Mouse (Mus musculus): Measurements from ENCODE around the gene Rack1. TPM values are rescaled to one million over a fixed set of nuclear protein-coding genes. Genes with fewer than 3 reads are reported as not detected.
A peak's percentile ranks its signal among the peaks of the same experiment; 100 is the strongest.

Gene Rack1
- polyA plus RNA-seq, 1 experiment from 2014 or later = 994 TPM

DNA sequence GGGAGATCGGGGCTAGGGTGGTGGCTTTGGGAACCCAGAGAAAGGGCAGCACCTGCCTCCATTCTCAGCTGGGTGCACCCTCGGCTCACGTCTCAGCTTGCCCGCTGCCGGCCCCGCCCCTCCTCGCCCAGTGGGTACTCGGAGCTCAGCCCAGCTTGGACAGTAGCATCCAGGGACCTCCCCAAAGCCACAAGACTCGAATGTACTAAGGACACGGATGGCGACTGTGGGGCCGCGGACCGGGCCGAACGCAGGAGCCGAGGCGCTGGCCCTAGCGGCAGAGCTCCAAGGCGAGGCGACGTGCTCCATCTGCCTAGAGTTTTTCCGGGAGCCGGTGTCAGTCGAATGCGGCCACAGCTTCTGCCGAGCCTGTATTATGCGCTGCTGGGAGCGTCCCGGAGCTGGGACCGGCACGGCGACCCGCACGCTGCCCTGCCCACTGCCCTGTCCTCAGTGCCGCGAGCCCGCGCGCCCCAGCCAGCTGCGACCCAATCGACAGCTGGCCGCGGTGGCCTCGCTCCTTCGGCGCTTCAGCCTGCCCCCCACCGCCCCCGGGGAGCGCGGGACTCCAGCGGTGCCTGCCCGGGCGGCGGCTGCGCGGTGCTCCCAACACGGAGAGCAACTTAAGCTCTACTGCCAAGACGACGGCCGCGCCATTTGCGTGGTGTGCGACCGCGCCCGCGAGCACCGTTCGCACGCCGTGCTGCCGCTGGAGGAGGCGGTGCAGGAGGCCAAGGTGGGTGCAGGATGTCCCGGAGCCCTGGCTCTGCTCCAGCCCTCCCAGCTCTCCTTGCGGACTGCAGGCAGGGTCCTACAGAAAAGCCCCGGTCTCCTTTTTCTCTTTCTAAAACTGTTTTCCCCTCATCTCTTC, 37.4 kb downstream of the Rack1 start:
- Histone ChIP-seq H3K36me3 (ENCODE audit: control insufficient read depth, insufficient read depth, low read length) (no peaks in the 10 kb centered on the region), H3K27me3 (ENCODE audit: control insufficient read depth, insufficient read depth, low read length) (peaks cover 4% of the 10 kb centered on the region; the same call in 1 of the 2 replicates), H3K9me3 (ENCODE audit: control insufficient read depth, low read length) (no peaks in the 10 kb centered on the region), H3K9ac (ENCODE audit: low read depth, low read length) (peak overlapping the region; percentile 61), H3K4me2 (replicated peaks; ENCODE audit: low read depth, low read length) (peak overlapping the region; percentile 84), H3K27ac (ENCODE audit: low read depth, low read length) (no peak overlapping the region; the same call in 1 of the 2 replicates), H3K4me1 (ENCODE audit: control insufficient read depth, insufficient read depth, low read length) (peaks cover 3% of the 10 kb centered on the region; the same call in 1 of the 2 replicates), H3K4me3 (ENCODE audit: low read length) (peak overlapping the region; percentile 84)
- under 1% methylated on average over 77 of the region's 77 CpGs for WGBS
- peak; percentile 21 for ATAC-seq (ENCODE audit: low FRiP score, low TSS enrichment)

GRCm38 (mm10) chr11:48838181-48838797, 38.2 kb downstream of the Rack1 start:
- 1% methylated on average over 16 of the region's 16 CpGs for WGBS
- 0 out of 2 replicates have a peak, but pooled peaks have one; percentile 5 for ATAC-seq (ENCODE audit: low FRiP score, low TSS enrichment)
- Histone ChIP-seq H3K4me1 (ENCODE audit: control insufficient read depth, insufficient read depth, low read length) (peaks cover 3% of the 10 kb centered on the region; the same call in 1 of the 2 replicates), H3K27me3 (ENCODE audit: control insufficient read depth, insufficient read depth, low read length) (peaks cover 4% of the 10 kb centered on the region; the same call in 1 of the 2 replicates), H3K4me3 (ENCODE audit: low read length) (peak overlapping the region; percentile 84), H3K27ac (ENCODE audit: low read depth, low read length) (no peak overlapping the region; the same call in 1 of the 2 replicates), H3K9me3 (ENCODE audit: control insufficient read depth, low read length) (no peaks in the 10 kb centered on the region), H3K36me3 (ENCODE audit: control insufficient read depth, insufficient read depth, low read length) (no peaks in the 10 kb centered on the region), H3K9ac (ENCODE audit: low read depth, low read length) (peak overlapping the region; percentile 61), H3K4me2 (replicated peaks; ENCODE audit: low read depth, low read length) (peak overlapping the region; percentile 84)

GRCm38 (mm10) chr11:48838879-48839680, 38.9 kb downstream of the Rack1 start:
- H3K4me2 ChIP-seq (replicated peaks; ENCODE audit: low read depth, low read length) = peak overlapping the region; percentile 84; the same call in 1 of the 2 replicates
- whole genome bisulfite sequencing = 74% methylated on average over 10 of the region's 10 CpGs
- peaks cover 3% of the 10 kb centered on the region; the same call in 1 of the 2 replicates for H3K4me1 ChIP-seq (ENCODE audit: control insufficient read depth, insufficient read depth, low read length)
- peaks cover 4% of the 10 kb centered on the region; the same call in 1 of the 2 replicates for H3K27me3 ChIP-seq (ENCODE audit: control insufficient read depth, insufficient read depth, low read length)
- no peak overlapping the region for H3K27ac ChIP-seq (ENCODE audit: low read depth, low read length)
- H3K36me3 ChIP-seq (ENCODE audit: control insufficient read depth, insufficient read depth, low read length) = no peaks in the 10 kb centered on the region
- ATAC-seq (ENCODE audit: low FRiP score, low TSS enrichment) = no peak
- no peak overlapping the region for H3K9ac ChIP-seq (ENCODE audit: low read depth, low read length)
- H3K4me3 ChIP-seq (ENCODE audit: low read length) = no peak overlapping the region
- H3K9me3 ChIP-seq (ENCODE audit: control insufficient read depth, low read length) = no peaks in the 10 kb centered on the region

DNA sequence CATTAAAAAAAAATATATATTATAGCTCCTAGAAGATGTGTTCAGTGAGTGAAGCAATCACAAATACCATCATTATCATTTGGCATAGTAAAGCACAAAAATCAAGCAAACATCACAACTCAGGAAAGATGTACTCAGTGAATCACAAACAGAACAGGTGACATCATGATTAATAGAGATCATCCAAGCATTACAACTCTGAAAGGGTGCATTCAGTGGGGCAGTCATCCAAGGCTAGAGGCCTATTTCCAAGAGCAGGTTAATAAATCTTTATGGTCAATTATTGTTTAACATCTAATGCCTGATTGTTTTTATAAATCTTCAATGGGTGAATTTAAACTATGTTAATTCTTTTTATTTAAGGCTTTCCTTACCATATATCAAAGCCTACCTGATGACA, 40.7 kb downstream of the Rack1 start:
- Histone ChIP-seq H3K36me3 (ENCODE audit: control insufficient read depth, insufficient read depth, low read length) (no peaks in the 10 kb centered on the region), H3K9ac (ENCODE audit: low read depth, low read length) (no peak overlapping the region), H3K4me1 (ENCODE audit: control insufficient read depth, insufficient read depth, low read length) (peaks cover 3% of the 10 kb centered on the region; the same call in 1 of the 2 replicates), H3K27ac (ENCODE audit: low read depth, low read length) (no peak overlapping the region), H3K4me2 (replicated peaks; ENCODE audit: low read depth, low read length) (no peak overlapping the region), H3K27me3 (ENCODE audit: control insufficient read depth, insufficient read depth, low read length) (peaks cover 4% of the 10 kb centered on the region; the same call in 1 of the 2 replicates), H3K4me3 (ENCODE audit: low read length) (no peak overlapping the region), H3K9me3 (ENCODE audit: control insufficient read depth, low read length) (no peaks in the 10 kb centered on the region)
- ATAC-seq (ENCODE audit: low FRiP score, low TSS enrichment) = no peak

- H3K27me3 ChIP-seq (ENCODE audit: control insufficient read depth, insufficient read depth, low read length) = peaks cover 1% of the 10 kb centered on the region; the same call in 1 of the 2 replicates
- no peak overlapping the region for H3K4me2 ChIP-seq (replicated peaks; ENCODE audit: low read depth, low read length)
- H3K4me1 ChIP-seq (ENCODE audit: control insufficient read depth, insufficient read depth, low read length) = peaks cover 3% of the 10 kb centered on the region; the same call in 1 of the 2 replicates
- H3K9ac ChIP-seq (ENCODE audit: low read depth, low read length) = no peak overlapping the region
- no peak for ATAC-seq (ENCODE audit: low FRiP score, low TSS enrichment)
- no peaks in the 10 kb centered on the region for H3K9me3 ChIP-seq (ENCODE audit: control insufficient read depth, low read length)
- no peak overlapping the region for H3K27ac ChIP-seq (ENCODE audit: low read depth, low read length)
- no peaks in the 10 kb centered on the region for H3K36me3 ChIP-seq (ENCODE audit: control insufficient read depth, insufficient read depth, low read length)
- H3K4me3 ChIP-seq (ENCODE audit: low read length) = no peak overlapping the region
- WGBS = 70% methylated on average over 5 of the region's 5 CpGs
Observed at GRCm38 (mm10) chr11:48841213-48841612, 41.1 kb downstream of the Rack1 start.

DNA sequence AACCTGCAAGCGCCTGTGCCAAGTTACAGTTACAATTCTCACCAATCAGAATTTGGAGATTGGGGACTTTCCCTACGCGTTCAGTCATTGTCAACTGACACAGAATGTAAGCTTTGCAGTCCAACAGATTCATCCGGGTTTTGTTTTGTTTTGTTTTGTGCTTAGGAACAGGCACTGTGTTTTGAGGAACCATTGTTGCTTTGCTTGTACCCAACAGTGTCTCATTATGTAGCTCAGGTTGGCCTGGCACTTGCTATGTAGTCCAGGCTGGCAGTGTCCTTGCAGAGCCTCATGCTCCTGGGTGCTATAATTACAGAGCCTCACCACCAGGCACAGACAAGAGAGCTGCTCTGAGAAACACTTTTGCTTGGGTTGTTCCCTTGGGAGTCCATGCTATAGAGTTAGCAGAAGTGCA, 42.3 kb downstream of the Rack1 start:
- H3K9ac ChIP-seq (ENCODE audit: low read depth, low read length) = no peak overlapping the region
- H3K36me3 ChIP-seq (ENCODE audit: control insufficient read depth, insufficient read depth, low read length) = no peaks in the 10 kb centered on the region
- no peak overlapping the region for H3K4me3 ChIP-seq (ENCODE audit: low read length)
- peaks cover 3% of the 10 kb centered on the region; the same call in 1 of the 2 replicates for H3K4me1 ChIP-seq (ENCODE audit: control insufficient read depth, insufficient read depth, low read length)
- H3K27ac ChIP-seq (ENCODE audit: low read depth, low read length) = no peak overlapping the region
- no peak for ATAC-seq (ENCODE audit: low FRiP score, low TSS enrichment)
- H3K4me2 ChIP-seq (replicated peaks; ENCODE audit: low read depth, low read length) = no peak overlapping the region
- WGBS = 85% methylated on average over 4 of the region's 4 CpGs
- H3K27me3 ChIP-seq (ENCODE audit: control insufficient read depth, insufficient read depth, low read length) = no peaks in the 10 kb centered on the region
- no peaks in the 10 kb centered on the region for H3K9me3 ChIP-seq (ENCODE audit: control insufficient read depth, low read length)

GRCm38 (mm10) chr11:48843202-48843601, 43.1 kb downstream of the Rack1 start:
- Histone ChIP-seq H3K9ac (ENCODE audit: low read depth, low read length) (no peak overlapping the region), H3K4me3 (ENCODE audit: low read length) (no peak overlapping the region), H3K27ac (ENCODE audit: low read depth, low read length) (no peak overlapping the region), H3K9me3 (ENCODE audit: control insufficient read depth, low read length) (no peaks in the 10 kb centered on the region), H3K4me2 (replicated peaks; ENCODE audit: low read depth, low read length) (no peak overlapping the region), H3K36me3 (ENCODE audit: control insufficient read depth, insufficient read depth, low read length) (no peaks in the 10 kb centered on the region), H3K27me3 (ENCODE audit: control insufficient read depth, insufficient read depth, low read length) (no peaks in the 10 kb centered on the region), H3K4me1 (ENCODE audit: control insufficient read depth, insufficient read depth, low read length) (peaks cover 3% of the 10 kb centered on the region; the same call in 1 of the 2 replicates)
- ATAC-seq (ENCODE audit: low FRiP score, low TSS enrichment) = no peak
- WGBS = 84% methylated on average over 11 of the region's 11 CpGs

DNA sequence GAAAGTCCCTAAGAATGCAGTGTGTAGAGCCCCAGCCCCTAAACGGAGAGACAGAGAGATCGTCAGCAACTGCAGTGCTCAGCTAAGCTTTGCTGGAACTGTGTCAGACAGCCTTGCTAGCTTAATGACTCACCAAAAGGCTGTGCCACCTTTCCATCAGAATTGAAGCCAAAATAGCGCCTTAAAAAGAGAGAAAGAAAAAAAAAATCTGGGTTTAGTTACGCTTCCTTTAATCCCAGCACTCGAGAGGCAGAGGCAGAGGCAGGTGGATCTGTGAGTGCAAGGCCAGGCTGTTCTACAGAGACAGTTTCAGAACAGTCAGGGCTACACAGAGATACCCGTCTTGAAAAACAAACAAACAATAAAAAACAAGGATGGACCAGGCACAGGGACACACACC, 44.2 kb downstream of the Rack1 start:
- ATAC-seq (ENCODE audit: low FRiP score, low TSS enrichment) = no peak
- 54% methylated on average over 6 of the region's 6 CpGs for WGBS
- H3K27me3 ChIP-seq (ENCODE audit: control insufficient read depth, insufficient read depth, low read length) = no peaks in the 10 kb centered on the region
- no peak overlapping the region for H3K27ac ChIP-seq (ENCODE audit: low read depth, low read length)
- no peaks in the 10 kb centered on the region for H3K4me1 ChIP-seq (ENCODE audit: control insufficient read depth, insufficient read depth, low read length)
- H3K9me3 ChIP-seq (ENCODE audit: control insufficient read depth, low read length) = no peaks in the 10 kb centered on the region
- no peak overlapping the region for H3K4me2 ChIP-seq (replicated peaks; ENCODE audit: low read depth, low read length)
- H3K36me3 ChIP-seq (ENCODE audit: control insufficient read depth, insufficient read depth, low read length) = no peaks in the 10 kb centered on the region
- H3K9ac ChIP-seq (ENCODE audit: low read depth, low read length) = no peak overlapping the region
- H3K4me3 ChIP-seq (ENCODE audit: low read length) = no peak overlapping the region
